Mouse (Mus musculus): Measurements from ENCODE around the gene Nwd1.

GRCm38 (mm10) chr8:72654565-72655521 lies 8.3 kb downstream of the Nwd1 start:
- TF ChIP-seq GATA1 (IDR thresholded peaks at IDR 0.05; ENCODE audit: low read length) (no peak), TAL1 (IDR thresholded peaks at IDR 0.05; ENCODE audit: low read length) (no peak)
